Mouse (Mus musculus) heart, postnatal 0 days (tissue): ENCODE measurements around the gene Fndc3a.

Experiments
- CTCF ChIP-seq: IDR thresholded peaks from 2 replicates; pipeline ENCODE4 v1.5.1; 2016; ENCODE audit warnings: antibody characterized with exemption, control low read depth, low read depth
- EP300 ChIP-seq: IDR thresholded peaks from 2 replicates; pipeline ENCODE4 v1.6.1; 2016; ENCODE audit warnings: antibody characterized with exemption, low read depth

DNA sequence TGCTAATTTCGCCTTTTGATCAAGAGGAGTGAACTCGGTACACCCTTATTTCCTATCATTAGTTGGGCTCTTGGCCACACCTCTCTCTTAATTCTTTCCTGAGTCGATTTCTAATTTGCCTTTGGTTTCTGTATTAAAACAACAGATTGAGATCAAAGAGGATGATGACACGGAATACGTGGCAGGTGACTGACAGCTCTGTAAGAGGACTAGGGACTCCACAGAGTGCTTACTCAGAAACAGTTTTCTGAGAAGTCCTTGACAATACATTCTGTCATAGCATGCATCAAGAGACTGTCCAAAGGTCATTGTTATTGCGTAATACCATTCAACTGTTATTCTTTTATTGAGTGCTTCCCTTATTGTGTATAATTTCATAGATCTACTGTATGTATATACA, 43.1 kb upstream of the Fndc3a start:
- TF ChIP-seq CTCF, result no peak
- no peak for TF ChIP-seq EP300
